Mouse (Mus musculus) myocyte (in vitro differentiated cells): ENCODE data around the gene Rilpl1.
"Not testable (repeated sequence)": the region's sequence is repeated elsewhere in the genome, so short reads cannot be mapped to it uniquely, and the experiment has no call there.

Experiments
- POLR2A ChIP-seq: IDR thresholded peaks from one replicate; pipeline ENCODE4 v1.6.1; 2011; ENCODE audit warnings: low read depth, mild to moderate bottlenecking, control low read depth, moderate library complexity; ENCODE audit not compliant: insufficient read length
- TCF12 ChIP-seq: IDR thresholded peaks from one replicate; pipeline ENCODE4 v1.6.1; 2011; ENCODE audit warnings: mild to moderate bottlenecking, control low read depth; ENCODE audit not compliant: poor library complexity, insufficient read depth, severe bottlenecking

DNA sequence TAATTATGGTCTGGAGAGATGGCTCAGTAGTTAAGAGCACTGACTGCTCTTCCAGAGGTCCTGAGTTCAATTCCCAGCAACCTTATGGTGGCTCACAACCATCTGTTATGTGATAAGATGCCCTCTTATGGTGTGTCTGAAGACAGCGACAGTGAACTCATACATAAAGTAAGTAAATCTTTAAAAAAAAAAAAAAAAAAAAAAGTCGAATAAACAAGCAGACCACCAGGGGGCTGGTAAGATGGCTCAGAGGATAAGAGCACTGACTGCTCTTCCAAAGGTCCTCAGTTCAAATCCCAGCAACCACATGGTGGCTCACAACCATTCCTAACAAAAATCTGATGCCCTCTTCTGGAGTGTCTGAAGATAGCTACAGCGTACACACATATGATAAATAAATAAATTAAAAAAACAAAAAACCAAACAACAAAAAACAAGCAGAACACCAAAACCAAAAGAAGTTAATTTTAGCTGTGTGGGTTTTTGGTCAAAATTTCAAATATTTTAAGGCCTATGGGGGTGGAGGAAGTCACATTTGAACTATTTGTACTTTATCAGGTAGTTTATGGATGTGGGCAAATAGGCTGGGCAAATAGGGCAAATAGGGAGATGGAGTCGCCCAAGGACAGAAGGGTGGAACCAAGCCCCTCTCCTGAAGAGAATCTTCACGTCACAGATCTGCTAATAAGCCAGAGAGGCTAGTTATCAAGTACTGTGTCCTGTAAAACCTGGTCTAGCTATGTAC is 20.3 kb upstream of the Rilpl1 start:
- not testable (repeated sequence) for TF ChIP-seq POLR2A, TCF12
